Mouse (Mus musculus): ENCODE data around the gene Dalrd3.
"Not testable (repeated sequence)": the region's sequence is repeated elsewhere in the genome, so short reads cannot be mapped to it uniquely, and the experiment has no call there.

Dalrd3 gene

DNA sequence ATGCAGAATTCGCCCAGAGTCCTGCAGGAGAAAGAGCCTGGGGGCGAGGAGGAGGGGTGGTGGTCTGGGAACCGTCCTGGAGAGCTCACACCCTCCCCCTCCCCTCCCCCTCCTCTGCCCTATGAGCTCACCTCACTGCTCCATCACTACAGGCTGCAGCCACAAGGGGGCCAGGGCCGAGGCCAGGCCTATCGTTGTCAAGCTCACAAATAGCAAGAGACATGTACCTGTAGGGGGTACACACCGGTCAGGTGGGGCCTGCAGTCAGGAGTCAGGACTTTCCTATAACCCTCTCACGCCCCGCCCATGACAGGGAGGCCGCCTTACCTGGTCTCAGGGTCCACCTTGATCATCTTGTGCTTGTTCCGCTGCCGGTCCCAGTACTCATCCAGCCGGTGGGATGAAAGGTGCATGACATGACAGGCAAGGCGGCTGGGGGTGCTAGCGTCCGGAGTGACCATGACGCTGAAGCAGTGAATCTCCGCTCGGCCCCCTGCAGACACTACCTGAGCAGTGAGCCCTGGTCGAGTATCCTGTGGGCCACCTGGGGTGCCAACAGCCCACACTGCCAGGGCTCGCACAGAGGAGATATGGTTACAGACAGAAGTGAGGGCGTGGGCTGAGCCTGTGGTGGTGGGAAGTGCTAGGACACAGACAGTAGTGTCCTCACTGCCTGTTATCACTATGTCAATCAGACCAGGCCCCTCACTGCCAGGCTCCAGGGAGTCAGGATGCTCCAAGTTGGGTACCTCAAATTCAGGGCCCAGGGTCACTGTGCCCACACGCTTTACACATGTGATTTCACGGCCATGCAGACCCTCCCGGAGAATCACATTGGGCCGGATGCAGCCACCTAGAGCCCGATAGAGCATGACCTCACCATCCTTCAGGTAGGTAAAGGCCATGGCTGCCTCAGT, 4.3 kb downstream of the Dalrd3 start:
- DNase-seq, result peak; percentile 80

DNA sequence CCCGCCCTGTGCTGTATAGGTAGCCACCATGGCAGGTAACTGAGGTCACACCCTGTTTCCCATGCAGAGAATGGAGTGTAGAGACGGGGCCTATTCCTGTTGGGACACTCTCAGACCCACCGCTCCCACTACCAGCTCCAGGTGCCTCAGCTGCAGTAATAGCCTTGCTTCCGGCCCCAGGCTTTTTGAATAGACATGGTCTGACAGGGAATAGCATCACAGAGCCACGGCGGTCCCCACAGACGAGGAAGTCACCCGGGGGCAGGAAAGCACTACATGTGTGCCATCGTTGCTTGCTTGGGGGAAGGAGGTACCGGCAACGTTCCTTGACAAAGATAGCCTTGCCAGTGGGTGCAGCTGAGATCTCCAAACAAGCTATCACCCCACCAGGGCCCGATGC, 5.2 kb downstream of the Dalrd3 start:
- no peak for DNase-seq

DNA sequence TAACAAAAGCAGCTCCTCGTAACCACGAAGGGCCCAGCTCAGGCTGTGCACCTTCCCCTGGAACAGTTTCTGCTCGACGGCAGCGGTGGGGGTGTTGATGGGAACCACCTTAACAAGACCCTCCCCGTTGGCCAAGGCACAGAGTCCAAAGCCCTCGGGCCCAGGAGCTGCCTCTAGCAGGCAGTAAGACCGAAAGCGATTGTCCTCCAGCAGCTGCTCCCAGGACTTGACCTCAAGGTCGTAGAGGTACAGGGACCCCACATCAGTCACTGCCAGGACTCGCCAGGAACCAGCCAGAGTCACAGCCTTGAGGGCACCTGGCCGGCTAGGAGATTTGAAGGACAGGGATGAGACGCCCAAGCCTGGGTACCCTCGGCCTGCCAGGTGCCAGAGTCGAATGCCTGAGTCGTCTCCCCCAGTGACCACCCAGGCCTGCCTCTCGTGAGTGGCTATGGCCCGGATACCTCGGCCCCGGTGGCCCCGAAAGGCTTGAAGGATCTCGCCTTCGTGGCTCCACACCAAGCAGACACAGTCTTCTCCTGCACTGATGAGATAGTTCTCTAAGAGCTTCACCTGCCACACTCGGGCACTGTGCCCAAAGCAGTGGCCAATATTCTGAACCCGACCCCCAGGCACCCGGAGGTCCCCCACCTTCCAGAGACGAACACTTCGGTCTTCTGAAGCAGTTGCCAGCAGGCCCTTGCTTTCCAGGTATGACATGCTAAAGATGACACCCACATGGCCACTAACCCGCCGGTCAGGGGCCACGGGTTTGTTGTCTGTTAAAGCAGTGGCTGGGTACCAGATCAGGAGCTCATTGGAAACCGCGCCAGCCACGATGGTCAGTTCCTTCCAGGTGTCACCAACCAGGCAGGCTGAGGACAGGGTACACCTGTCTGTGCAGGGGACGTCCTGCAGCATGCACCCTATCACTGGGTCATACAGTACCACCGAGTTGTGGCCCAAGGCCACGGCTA, 5.9 kb downstream of the Dalrd3 start:
- DNase-seq, result no peak

DNA sequence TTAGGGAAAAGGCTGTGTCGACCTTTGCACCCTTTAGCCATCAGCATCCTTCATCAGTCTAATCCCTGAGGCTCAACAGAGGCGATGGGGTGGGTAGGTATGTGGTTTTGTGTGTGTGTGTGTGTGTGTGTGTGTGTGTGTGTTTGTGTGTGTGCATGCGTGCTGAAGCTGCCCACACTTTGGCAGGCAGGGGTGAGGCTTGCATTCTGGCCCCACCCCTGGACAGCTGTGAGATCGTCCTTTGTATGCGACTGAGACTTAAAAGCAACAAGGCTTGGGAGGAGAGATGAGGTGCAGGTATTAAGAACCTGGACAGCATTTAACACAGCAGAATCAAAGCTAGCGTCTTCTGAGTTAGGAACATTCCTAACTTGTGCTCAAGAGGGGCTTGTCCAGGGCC, 7.3 kb downstream of the Dalrd3 start:
- no peak for DNase-seq

DNA sequence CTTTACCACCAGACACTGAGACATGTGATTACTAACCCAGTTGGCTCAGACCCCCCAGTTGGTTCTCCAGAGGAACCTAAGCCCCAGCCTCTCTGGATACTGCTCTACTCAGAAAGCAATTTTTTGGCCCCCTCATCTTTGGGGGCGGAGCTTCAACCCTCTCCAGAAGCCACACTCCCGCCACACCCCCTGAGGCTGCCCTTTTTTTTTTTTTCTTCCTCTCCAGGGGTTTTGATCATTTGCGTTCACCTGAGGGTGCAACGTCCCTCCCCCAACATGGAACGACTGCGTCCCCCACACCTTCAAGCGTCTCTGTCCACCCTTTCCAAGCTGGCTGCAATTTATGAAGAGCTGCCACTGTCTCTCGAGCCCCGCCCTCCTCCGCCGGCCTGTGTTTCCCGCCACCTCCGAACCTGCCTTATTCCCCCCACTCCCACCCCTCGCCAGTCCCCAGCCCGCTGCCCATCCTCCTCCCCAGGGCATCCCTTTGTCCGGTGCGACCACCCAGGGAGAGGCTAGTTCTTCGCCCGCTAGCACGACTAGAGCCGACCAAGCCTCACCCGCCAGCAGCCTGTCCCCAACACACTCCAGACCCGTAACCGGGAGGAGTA, 8.4 kb downstream of the Dalrd3 start:
- peak; percentile 87 for DNase-seq

DNA sequence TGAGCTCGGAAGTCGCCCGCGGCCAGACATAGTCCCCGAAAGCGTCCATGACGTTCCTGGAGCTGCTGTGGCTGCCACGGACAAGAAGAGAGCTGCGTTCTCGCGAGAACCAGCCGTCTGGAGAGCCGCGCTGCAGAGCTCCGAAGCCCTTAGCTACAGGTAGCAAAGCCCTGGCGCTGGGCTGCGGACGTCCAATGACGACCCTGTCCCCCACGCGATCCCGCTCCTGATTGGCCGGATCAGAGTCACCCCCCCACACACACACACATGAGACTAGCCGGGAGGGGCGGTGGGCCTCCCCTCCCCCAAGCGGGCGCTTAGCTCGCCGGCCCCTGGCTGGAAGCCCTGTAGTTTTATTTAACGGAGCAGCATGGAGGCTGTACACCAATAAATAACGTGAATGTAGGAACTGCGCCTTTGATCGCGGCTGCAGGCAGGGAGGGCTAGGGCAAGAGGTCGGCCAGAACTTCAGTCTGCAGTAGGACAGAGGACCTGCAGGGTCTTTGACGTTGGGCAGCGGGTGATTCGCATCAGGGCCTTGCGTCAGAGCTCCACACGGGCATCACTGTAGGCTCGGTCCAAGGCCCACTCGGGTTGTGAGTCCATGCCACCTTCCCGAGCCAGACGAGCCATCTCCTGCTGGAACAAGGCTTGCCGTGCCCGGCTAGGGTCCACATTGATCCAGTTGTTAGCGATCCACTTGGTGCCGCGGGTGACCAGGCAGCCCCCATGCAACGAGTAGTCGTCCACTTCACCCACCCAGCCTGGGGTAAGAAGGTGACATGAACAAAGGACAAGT, 9.1 kb downstream of the Dalrd3 start, which contains the start of gene Wdr6:
TSS of gene Wdr6 (minus strand) at position 195 of the 799 bp plus-strand sequence.
- peak; percentile 96 for DNase-seq

DNA sequence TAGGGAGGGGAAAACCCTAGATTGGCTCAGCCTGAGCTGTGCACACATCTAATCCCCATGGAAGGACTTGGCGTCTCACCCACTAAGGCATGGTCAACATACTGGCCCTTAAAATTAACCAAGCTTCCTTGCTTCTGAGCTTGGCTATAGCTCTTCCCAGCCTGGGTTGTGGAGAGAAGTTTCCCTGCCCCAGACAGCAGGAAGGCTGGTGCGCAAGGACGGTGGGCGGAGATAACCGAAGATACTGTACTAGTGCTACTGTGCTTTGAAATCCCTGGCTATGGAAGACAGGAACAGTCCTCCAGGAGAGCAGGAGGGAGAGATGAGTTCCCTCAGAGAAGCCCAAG, 9.6 kb downstream of the Dalrd3 start:
- DNase-seq, result no peak

DNA sequence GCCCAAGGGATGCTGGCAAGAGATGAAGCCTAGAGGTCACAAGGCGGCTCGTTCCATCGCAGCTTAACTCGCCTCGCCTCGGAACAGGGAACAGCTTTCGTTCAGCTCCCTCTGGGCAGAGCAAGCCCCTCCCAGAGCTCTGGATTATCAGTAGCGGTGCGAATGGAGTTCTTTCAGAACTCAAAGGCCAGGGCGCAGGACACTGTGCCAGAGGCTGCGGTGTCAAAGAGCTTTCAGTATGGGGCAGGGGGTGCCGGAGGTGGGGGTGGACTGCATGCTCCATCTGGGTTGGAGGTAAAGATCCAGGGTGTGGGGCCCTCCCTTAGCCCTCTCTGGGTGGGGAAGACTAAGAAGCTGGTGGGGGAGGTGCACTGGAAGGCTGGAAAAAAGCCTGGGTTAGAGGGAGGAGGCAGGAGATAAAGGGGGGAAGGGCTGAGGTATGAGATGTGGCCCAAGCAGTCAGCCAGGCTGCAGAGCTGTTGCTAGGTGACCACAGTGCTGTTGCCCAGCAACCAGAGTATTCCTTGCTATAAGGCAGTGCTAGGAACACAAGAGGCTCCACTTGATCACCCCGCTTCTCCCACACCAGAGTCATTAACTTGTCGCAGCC, 18.0 kb downstream of the Dalrd3 start:
- peak; percentile 79 for DNase-seq

DNA sequence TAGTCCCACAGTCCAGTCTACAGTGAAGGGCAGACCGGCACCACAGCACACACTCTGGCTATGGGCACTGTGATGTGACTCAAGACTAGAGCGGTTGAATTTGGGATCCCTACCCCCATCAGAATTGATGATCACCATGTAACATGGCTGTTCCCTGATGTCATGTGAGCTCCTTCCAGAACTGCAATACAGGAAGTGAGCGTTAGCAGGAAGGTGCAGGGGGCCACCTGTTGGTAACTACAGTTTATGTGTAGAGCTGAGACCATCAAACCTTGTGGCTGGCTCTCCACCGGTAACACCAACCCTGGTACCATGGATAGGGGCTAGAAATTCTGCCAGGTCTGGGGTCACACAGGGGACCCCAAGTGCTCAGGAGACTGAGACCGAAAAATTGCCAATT, 19.5 kb downstream of the Dalrd3 start:
- DNase-seq, result no peak

DNA sequence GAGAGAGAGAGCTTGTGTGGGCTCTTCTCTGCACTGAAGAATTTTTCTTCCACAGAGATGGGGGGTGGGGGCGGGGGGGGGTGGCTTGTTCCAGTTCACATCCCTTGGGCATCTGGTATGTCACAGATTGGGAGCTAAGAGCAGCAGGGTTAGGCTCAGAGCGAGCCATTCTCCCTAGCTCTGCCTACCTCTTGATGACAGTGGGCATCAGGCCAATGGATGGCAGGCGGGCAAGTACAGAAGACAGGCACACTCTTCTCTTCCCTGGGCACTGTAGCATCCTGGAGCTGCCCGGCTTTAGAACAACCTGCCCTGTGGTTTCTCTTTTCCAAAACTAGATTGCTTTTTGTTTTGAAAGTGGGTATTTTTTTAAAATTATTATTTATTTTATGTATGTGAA, 21.8 kb downstream of the Dalrd3 start:
- no peak for DNase-seq

DNA sequence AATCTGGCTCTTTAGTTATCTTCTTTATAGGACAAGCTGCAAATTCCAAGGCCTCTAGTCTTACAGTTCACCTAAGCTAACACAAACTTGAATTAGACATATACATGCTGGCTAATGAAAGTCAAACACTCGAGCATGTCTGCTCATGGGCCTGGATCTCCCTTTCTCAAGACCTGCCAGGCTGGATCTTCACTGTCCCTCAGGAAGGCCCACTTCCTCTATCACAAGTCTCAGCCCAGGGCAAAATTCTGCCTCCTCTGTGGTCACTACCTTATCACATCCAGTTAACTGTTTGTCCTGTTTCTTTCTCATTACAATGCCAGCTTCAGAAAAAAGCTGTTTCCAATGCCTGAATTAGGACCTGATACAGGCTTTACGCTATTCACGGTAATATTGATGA, 24.7 kb downstream of the Dalrd3 start:
- DNase-seq, result no peak

DNA sequence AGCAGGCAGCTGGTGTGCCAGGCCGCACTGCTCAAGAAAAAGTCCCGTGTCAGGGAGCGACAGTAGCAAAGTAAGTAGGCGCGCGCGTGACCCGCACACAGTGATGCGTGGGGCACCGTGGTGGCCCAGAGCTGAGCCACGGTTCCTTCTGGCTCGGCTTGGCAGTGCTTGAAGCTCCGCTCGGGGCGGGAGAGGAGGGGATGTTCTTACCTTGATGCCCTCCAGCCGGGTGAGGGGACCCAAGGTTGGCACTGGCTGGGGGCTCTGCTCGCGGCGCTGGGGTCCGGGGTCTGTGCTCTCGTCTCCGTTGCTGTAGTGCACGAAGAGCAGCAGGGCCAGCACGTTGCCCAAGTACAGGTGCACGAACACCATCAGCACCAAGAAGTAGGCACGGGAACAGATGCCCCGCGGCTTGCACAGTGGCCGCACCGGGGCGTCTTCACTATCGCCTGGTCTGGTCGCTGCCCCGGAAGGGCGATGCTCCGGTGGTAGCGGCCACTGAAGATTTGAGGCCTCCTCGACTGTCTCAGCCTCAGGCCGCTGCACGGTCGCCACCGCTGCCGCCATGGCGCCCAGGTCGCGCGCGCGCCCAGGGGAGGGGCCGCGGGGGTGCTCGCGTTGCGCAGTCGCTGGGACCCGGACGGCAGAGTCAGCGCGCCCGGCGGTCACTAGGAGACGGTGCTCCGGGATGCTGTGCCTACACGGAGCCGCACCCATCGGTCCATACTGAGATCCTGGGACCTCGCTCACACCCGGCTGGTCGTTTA, 27.5 kb downstream of the Dalrd3 start, which contains the start of gene P4htm:
TSS of gene P4htm (minus strand) at position 670 of the 767 bp plus-strand sequence.
- DNase-seq, result peak; percentile 79

DNA sequence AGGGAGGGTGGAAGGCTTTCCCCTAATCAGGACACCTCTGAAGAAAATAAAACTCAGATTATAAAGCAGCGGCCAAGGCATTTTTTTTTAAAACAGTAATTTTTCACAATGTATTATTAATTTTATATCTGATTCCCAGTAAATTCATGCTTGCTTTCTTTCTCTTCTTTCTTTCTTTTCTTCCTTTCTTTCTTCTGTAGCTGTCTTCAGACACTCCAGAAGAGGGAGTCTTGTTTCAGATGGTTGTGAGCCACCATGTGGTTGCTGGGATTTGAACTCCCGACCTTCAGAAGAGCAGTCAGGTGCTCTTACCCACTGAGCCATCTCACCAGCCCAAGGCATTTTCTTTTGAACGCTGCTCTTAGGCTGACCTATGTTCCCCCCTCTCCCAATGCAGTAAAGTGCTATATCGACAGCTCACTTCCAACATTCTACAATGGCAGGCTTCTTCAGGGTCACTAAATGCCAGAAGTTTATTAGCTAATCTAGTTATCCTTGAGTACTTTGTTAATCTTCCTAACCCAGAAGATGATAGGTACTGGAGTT, 29.4 kb downstream of the Dalrd3 start:
- no peak for DNase-seq

DNA sequence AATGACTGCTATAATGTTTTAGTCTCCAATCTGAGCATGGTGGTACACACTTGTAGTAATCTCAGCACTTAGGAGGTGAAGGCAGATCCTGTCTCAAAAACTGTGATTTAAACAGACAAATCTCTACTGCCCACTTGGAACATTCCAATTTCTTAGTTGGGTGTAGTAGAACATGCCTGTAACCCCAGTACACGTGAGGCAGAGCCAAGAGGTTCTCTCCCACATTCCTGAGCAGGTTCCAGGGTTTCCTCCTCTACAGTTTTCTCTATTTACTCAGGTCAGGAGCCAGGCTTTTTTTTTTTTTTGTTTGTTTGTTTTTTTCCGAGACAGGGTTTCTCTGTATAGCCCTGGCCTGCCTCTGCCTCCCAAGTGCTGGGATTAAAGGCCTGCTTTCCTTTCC, 30.3 kb downstream of the Dalrd3 start:
- peak; percentile 20 for DNase-seq

DNA sequence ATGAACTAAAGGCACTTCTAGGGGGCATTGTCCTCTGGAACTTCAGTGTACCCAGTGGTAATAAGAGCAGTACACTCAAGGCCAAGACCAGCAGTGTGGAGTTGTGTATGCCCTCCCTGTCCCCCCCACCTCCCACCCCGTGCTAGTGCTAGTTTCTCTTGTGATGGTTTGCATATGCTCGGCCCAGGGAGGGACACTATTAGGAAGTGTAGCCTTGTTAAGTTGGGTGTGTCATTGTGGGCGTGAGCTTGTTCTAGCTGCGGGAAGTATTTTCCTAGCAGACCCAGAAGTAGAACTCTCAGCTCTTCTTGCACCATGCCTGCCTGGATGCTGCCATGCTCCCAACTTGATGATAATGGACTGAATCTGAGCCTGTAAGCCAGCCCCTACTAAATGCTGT, 32.3 kb downstream of the Dalrd3 start:
- DNase-seq, result no peak

DNA sequence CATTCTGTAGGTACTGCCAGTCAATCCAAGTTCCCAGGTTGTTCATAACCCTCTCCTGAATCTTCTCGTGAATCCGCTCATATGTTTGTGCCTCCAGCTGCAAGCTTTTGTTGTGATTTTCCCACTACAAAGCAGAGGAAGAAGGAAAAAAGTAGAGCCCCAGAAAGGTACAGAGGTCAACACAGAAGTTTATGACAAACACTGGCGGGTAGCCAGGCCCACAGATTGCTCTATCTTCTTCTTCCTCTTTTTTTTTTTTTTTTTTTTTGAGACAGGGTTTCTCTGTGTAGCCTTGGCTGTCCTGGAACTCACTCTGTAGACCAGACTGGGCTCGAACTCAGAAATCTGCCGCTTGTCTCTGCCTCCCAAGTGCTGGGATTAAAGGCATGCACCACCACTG, 38.2 kb downstream of the Dalrd3 start:
- DNase-seq, result not testable (repeated sequence)

DNA sequence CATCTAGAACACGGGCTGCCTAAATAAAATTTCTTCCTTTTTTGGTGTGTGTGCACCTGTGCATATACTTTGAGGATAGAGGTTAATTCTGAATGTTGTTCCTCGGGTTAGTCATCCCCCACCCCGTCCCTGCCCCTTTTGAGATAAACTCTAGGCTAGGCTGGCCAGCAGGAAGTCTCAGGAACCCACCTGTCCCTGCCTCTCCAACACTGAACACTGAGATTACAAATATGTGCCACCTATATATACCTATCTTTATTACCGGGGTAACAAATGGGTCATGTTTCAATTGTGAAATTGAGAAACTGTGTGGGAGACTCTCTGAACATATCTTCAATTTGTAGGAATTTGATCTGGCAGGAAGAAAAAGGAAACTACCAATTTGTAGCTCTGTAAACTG, 39.2 kb downstream of the Dalrd3 start:
- no peak for DNase-seq

DNA sequence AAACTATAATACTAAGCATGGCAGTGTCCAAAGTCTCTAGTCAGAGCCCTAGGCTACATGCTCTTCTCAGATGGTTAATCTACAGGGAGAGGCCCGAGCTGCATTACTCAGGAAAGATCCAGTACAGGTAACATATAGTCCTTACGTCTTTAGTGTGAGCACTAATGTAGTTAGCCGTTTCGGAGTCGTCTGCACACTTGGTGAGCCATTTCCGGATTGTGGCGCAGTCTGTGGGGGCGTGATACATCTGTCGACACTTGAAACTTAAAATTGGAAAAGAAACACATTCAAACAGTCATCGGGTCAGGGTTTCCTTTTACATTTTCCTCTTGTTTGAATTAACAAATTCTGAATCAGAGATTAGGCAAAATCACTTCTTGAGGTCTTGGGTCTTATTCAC, 41.8 kb downstream of the Dalrd3 start:
- no peak for DNase-seq

DNA sequence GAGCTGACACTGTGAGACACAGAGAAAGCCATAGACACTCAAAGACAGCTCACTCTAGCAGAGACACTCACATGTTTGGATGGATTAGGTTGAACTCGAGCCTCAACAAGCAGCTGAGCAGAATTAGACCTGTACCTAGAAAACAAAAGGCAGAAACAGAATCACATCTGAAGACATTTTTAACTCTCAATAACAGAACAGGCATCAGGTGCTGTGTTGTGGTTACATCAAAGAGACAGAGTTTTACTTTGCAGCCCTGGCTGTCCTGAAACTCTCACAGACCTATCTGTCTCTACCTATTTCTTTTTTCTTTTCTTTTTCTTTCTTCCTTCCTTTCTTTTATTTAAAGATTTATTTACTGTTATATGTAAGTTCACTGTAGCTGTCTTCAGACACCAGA, 47.6 kb downstream of the Dalrd3 start:
- no peak for DNase-seq
